Mouse (Mus musculus): ENCODE results near the gene Dlx3.

DNA sequence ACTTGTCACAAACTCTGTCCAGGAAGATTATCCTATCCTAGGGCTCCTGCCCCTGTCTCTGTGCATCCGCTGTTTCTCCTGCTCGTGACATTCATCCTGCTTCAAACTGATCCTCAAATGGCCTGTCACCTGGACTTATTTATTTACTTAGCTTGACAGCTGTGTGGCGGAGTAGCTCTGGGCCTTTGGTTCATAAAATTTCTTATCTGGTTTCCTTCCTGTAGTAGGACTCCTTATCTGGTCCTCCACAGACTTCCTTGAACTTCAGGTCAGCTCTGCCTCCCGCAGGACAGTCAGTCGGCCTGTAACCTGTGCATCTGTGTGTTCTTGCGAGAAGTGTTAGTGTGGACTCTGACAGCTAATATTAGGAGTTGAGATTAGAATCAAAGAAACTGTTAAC lies 15.7 kb upstream of the Dlx3 start:
- TF ChIP-seq POLR2A (IDR thresholded peaks at IDR 0.05; ENCODE audit: low read depth, low read length) (no peak), CTCF (IDR thresholded peaks at IDR 0.05; ENCODE audit: extremely low read depth, insufficient read length, insufficient replicate concordance, low read depth, low read length) (no peak)
